Mouse (Mus musculus): ENCODE data around the gene Ncln. TPM values are rescaled to one million over a fixed set of nuclear protein-coding genes. Genes with fewer than 3 reads are reported as not detected.
"Not testable (repeated sequence)": the region's sequence is repeated elsewhere in the genome, so short reads cannot be mapped to it uniquely, and the experiment has no call there.

Gene Ncln
- polyA plus RNA-seq, 1 experiment from 2014 or later = 97.9 TPM

DNA sequence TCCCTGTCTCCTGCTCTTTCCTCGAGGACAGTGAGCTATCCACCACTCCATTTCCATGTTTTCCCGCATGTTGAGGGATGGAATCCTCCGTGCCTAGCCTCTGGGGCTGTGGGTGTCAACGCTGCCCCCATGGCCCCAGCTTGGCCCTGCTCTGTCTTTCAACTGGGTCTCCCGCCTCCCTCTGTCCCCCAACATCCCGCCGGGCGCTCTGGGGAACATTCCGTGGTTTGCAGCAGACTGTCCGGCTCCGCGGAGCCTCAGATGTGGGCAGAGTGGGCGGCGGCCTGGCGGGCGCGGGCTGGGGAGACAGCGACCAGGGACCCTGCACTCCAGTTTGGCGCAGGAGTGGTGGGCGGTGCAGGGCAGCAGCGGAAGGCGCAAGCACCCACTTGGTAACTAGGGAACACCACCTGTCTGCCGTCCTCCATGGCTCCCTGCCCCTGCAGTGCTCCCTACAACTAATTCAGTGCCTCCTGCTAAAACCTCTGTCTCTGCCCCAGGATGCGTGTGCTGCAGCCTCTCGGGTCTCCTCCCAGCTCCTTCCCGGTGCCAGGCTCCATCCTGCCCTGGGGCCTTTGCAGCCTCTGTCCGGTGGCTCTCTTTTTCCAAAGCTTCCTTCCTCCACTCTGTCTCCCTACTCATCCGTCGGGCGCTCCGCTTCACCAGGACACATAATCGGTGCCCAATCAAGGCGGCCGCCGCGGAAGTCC lies 43.8 kb downstream of the Ncln start:
- DNase-seq (ENCODE audit: low spot score) (no peak), ATAC-seq (replicated peaks; ENCODE audit: low FRiP score) (no peak)
- Histone ChIP-seq H3K4me1 (replicated peaks; ENCODE audit: control insufficient read depth, insufficient read depth, low read length) (no peaks in the 10 kb centered on the region), H3K9me3 (ENCODE audit: control insufficient read depth, low read length) (no peaks in the 10 kb centered on the region), H3K9ac (ENCODE audit: low read depth, low read length) (no peak overlapping the region), H3K4me3 (ENCODE audit: low read depth, low read length) (no peak overlapping the region), H3K36me3 (ENCODE audit: control insufficient read depth, insufficient read depth, low read length) (no peaks in the 10 kb centered on the region), H3K27me3 (replicated peaks; ENCODE audit: control insufficient read depth, insufficient read depth, low read length) (peaks cover 75% of the 10 kb centered on the region), H3K27ac (ENCODE audit: low read depth, low read length) (no peak overlapping the region), H3K4me2 (no peak overlapping the region)
- 10% methylated on average over 36 of the region's 36 CpGs for WGBS

DNA sequence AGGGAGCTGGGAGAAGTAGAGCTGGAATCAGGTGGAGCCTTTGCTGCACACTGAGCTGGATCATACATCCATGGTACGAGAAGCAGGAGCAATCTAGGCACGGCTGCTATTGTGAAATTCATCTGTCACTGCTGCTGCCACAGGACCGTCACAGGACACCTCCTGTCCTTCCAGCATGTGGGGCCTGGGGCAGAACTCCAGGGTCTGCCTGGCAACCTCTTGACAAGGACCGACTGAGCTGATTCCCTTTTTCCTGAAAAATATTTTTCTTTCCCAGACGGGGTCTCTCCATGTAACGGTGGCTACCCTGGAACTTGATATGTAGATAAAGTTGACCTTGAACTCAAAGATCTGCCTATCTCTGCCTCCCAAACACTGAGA lies 44.8 kb downstream of the Ncln start:
- no peak overlapping the region for H3K4me3 ChIP-seq (ENCODE audit: low read depth, low read length)
- no peak for DNase-seq (ENCODE audit: low spot score)
- no peak overlapping the region for H3K4me2 ChIP-seq
- H3K36me3 ChIP-seq (ENCODE audit: control insufficient read depth, insufficient read depth, low read length) = no peaks in the 10 kb centered on the region
- H3K9ac ChIP-seq (ENCODE audit: low read depth, low read length) = no peak overlapping the region
- peaks cover 65% of the 10 kb centered on the region for H3K27me3 ChIP-seq (replicated peaks; ENCODE audit: control insufficient read depth, insufficient read depth, low read length)
- H3K9me3 ChIP-seq (ENCODE audit: control insufficient read depth, low read length) = no peaks in the 10 kb centered on the region
- no peak overlapping the region for H3K27ac ChIP-seq (ENCODE audit: low read depth, low read length)
- WGBS = 59% methylated on average over 6 of the region's 6 CpGs
- no peaks in the 10 kb centered on the region for H3K4me1 ChIP-seq (replicated peaks; ENCODE audit: control insufficient read depth, insufficient read depth, low read length)
- no peak for ATAC-seq (replicated peaks; ENCODE audit: low FRiP score)

GRCm38 (mm10) chr10:81450641-81451364 lies 45.4 kb downstream of the Ncln start:
- Histone ChIP-seq H3K4me2 (no peak overlapping the region), H3K4me3 (ENCODE audit: low read depth, low read length) (no peak overlapping the region), H3K9ac (ENCODE audit: low read depth, low read length) (no peak overlapping the region), H3K9me3 (ENCODE audit: control insufficient read depth, low read length) (no peaks in the 10 kb centered on the region), H3K27ac (ENCODE audit: low read depth, low read length) (no peak overlapping the region), H3K36me3 (ENCODE audit: control insufficient read depth, insufficient read depth, low read length) (no peaks in the 10 kb centered on the region), H3K27me3 (replicated peaks; ENCODE audit: control insufficient read depth, insufficient read depth, low read length) (peaks cover 59% of the 10 kb centered on the region), H3K4me1 (replicated peaks; ENCODE audit: control insufficient read depth, insufficient read depth, low read length) (no peaks in the 10 kb centered on the region)
- WGBS = 56% methylated on average over 9 of the region's 9 CpGs
- ATAC-seq (replicated peaks; ENCODE audit: low FRiP score) = no peak
- DNase-seq (ENCODE audit: low spot score) = no peak

- WGBS = 2% methylated on average over 7 of the region's 7 CpGs
- Histone ChIP-seq H3K27ac (ENCODE audit: low read depth, low read length) (no peak overlapping the region), H3K36me3 (ENCODE audit: control insufficient read depth, insufficient read depth, low read length) (no peaks in the 10 kb centered on the region), H3K9ac (ENCODE audit: low read depth, low read length) (no peak overlapping the region), H3K9me3 (ENCODE audit: control insufficient read depth, low read length) (no peaks in the 10 kb centered on the region), H3K4me3 (ENCODE audit: low read depth, low read length) (no peak overlapping the region), H3K4me2 (no peak overlapping the region), H3K27me3 (replicated peaks; ENCODE audit: control insufficient read depth, insufficient read depth, low read length) (peaks cover 53% of the 10 kb centered on the region), H3K4me1 (replicated peaks; ENCODE audit: control insufficient read depth, insufficient read depth, low read length) (no peaks in the 10 kb centered on the region)
- ATAC-seq (replicated peaks; ENCODE audit: low FRiP score) (peak; percentile 62; the same call in 1 of the 2 replicates), DNase-seq (ENCODE audit: low spot score) (peak; percentile 83)
Observed at GRCm38 (mm10) chr10:81450140-81450539, 46.1 kb downstream of the Ncln start.

DNA sequence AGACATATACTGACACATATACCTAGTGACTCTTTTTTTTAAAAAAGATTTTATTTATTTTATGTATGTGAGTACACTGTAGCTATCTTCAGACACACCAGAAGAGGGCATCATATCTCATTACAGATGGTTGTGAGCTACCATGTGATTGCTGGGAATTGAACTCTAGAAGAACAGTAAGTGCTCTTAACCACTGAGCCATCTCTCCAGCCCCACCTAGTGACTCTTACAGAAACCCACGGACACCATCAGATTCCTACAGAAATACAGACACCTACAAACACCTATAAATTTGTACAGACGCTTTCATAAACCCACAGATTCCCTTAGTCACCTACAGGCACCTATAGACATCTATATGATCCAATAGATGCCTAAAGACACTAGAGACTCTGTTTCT lies 50.7 kb downstream of the Ncln start:
- not testable (repeated sequence) for H3K27me3 ChIP-seq (replicated peaks; ENCODE audit: control insufficient read depth, insufficient read depth, low read length); H3K4me1 ChIP-seq (replicated peaks; ENCODE audit: control insufficient read depth, insufficient read depth, low read length); H3K9ac ChIP-seq (ENCODE audit: low read depth, low read length); ATAC-seq (replicated peaks; ENCODE audit: low FRiP score); H3K9me3 ChIP-seq (ENCODE audit: control insufficient read depth, low read length); DNase-seq (ENCODE audit: low spot score); H3K36me3 ChIP-seq (ENCODE audit: control insufficient read depth, insufficient read depth, low read length); H3K27ac ChIP-seq (ENCODE audit: low read depth, low read length); H3K4me2 ChIP-seq; H3K4me3 ChIP-seq (ENCODE audit: low read depth, low read length)
- 32% methylated on average over 2 of the region's 2 CpGs for WGBS

DNA sequence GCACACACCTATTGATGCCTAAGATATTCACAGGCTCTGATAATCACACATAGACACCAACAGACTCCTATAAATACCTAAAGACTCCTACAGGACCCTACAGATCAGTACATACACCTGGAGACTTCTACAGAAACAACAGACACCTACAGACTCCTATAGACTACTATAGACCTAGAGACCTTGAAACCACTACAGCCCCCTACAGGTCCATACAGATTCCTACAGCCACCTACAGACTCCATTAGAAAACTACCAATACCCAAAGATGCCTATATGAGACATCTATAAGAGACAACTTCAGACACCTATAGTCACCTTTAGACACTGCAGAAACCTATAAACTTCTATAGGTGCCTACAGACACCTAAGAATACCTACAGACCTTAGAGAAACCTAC lies 55.2 kb downstream of the Ncln start:
- Histone ChIP-seq H3K4me1 (replicated peaks; ENCODE audit: control insufficient read depth, insufficient read depth, low read length) (no peaks in the 10 kb centered on the region), H3K27me3 (replicated peaks; ENCODE audit: control insufficient read depth, insufficient read depth, low read length) (no peaks in the 10 kb centered on the region; the same call in 1 of the 2 replicates), H3K9me3 (ENCODE audit: control insufficient read depth, low read length) (no peaks in the 10 kb centered on the region), H3K36me3 (ENCODE audit: control insufficient read depth, insufficient read depth, low read length) (no peaks in the 10 kb centered on the region), H3K4me3 (ENCODE audit: low read depth, low read length) (no peak overlapping the region), H3K9ac (ENCODE audit: low read depth, low read length) (no peak overlapping the region), H3K27ac (ENCODE audit: low read depth, low read length) (no peak overlapping the region), H3K4me2 (no peak overlapping the region)
- no peak for ATAC-seq (replicated peaks; ENCODE audit: low FRiP score)
- DNase-seq (ENCODE audit: low spot score) = no peak

Small RNA genes within 50 kb of the gene (microRNA-seq; reads per million reads assigned to microRNA genes)
- not detected for gene Gm25595 (ENCODE audit: borderline number of aligned reads)

Other genes with a start within 250 kb of the Ncln start
- gene Matk, start 243.5 kb downstream of the Ncln start, polyA plus RNA-seq (2014; fragmentation: Nextera tagmentation; extraction: Ambion mirVana) = 2.1 TPM in 2 replicates
- gene Mrpl54, start 229.5 kb downstream of the Ncln start, polyA plus RNA-seq (2014; fragmentation: Nextera tagmentation; extraction: Ambion mirVana) = 226 and 233 TPM in 2 replicates
- 47.5 and 55.0 TPM in 2 replicates for gene Apba3, start 229.4 kb downstream of the Ncln start, polyA plus RNA-seq (2014; fragmentation: Nextera tagmentation; extraction: Ambion mirVana)
- 1.8 TPM in 2 replicates for gene Tjp3, start 204.8 kb downstream of the Ncln start, polyA plus RNA-seq (2014; fragmentation: Nextera tagmentation; extraction: Ambion mirVana)
- 40.0 and 42.5 TPM in 2 replicates for gene Pip5k1c, start 203.4 kb downstream of the Ncln start, polyA plus RNA-seq (2014; fragmentation: Nextera tagmentation; extraction: Ambion mirVana)
- 49.9 and 51.9 TPM in 2 replicates for gene Cactin, start 175.3 kb downstream of the Ncln start, polyA plus RNA-seq (2014; fragmentation: Nextera tagmentation; extraction: Ambion mirVana)
- 7.8 and 7.9 TPM in 2 replicates for gene Tbxa2r, start 167.7 kb downstream of the Ncln start, polyA plus RNA-seq (2014; fragmentation: Nextera tagmentation; extraction: Ambion mirVana)
- not detected in 2 replicates for gene Gipc3, start 153.1 kb downstream of the Ncln start, polyA plus RNA-seq (2014; fragmentation: Nextera tagmentation; extraction: Ambion mirVana)
- gene Hmg20b, start 145.9 kb downstream of the Ncln start, polyA plus RNA-seq (2014; fragmentation: Nextera tagmentation; extraction: Ambion mirVana) = 68.6 and 69.2 TPM in 2 replicates
- 11.2 TPM in 2 replicates for gene Mfsd12, start 138.9 kb downstream of the Ncln start, polyA plus RNA-seq (2014; fragmentation: Nextera tagmentation; extraction: Ambion mirVana)
- gene 4930404N11Rik, start 130.6 kb downstream of the Ncln start, polyA plus RNA-seq (2014; fragmentation: Nextera tagmentation; extraction: Ambion mirVana) = 0.64 and 0.68 TPM in 2 replicates
- gene Fzr1, start 117.9 kb downstream of the Ncln start, polyA plus RNA-seq (2014; fragmentation: Nextera tagmentation; extraction: Ambion mirVana) = 74.0 and 75.9 TPM in 2 replicates
- 97.4 and 99.3 TPM in 2 replicates for gene Dohh, start 112.0 kb downstream of the Ncln start, polyA plus RNA-seq (2014; fragmentation: Nextera tagmentation; extraction: Ambion mirVana)
- 1.3 and 1.9 TPM in 2 replicates for gene Gm48551, start 111.9 kb downstream of the Ncln start, polyA plus RNA-seq (2014; fragmentation: Nextera tagmentation; extraction: Ambion mirVana)
- gene Gm48552, start 107.4 kb downstream of the Ncln start, polyA plus RNA-seq (2014; fragmentation: Nextera tagmentation; extraction: Ambion mirVana) = 0.62 and 0.67 TPM in 2 replicates
- 3.8 and 4.5 TPM in 2 replicates for gene Smim24, start 103.3 kb downstream of the Ncln start, polyA plus RNA-seq (2014; fragmentation: Nextera tagmentation; extraction: Ambion mirVana)
- 15.4 and 21.4 TPM in 2 replicates for gene Nfic, start 40.8 kb downstream of the Ncln start, polyA plus RNA-seq (2014; fragmentation: Nextera tagmentation; extraction: Ambion mirVana)
- 0.12 TPM in 1 of 2 replicates, not detected in the other for gene Celf5, start 13.7 kb downstream of the Ncln start, polyA plus RNA-seq (2014; fragmentation: Nextera tagmentation; extraction: Ambion mirVana)
- gene S1pr4, start 3.7 kb upstream of the Ncln start, polyA plus RNA-seq (2014; fragmentation: Nextera tagmentation; extraction: Ambion mirVana) = 4.5 and 4.6 TPM in 2 replicates
- 10.1 and 11.3 TPM in 2 replicates for gene Gna15, start 27.8 kb upstream of the Ncln start, polyA plus RNA-seq (2014; fragmentation: Nextera tagmentation; extraction: Ambion mirVana)
- 46.4 and 47.0 TPM in 2 replicates for gene Gna11, start 48.8 kb upstream of the Ncln start, polyA plus RNA-seq (2014; fragmentation: Nextera tagmentation; extraction: Ambion mirVana)
- 213 and 229 TPM in 2 replicates for gene Aes, start 63.1 kb upstream of the Ncln start, polyA plus RNA-seq (2014; fragmentation: Nextera tagmentation; extraction: Ambion mirVana)
- gene Tle2, start 78.2 kb upstream of the Ncln start, polyA plus RNA-seq (2014; fragmentation: Nextera tagmentation; extraction: Ambion mirVana) = 5.1 and 6.9 TPM in 2 replicates
- 13.2 and 16.7 TPM in 2 replicates for gene Tle6, start 104.7 kb upstream of the Ncln start, polyA plus RNA-seq (2014; fragmentation: Nextera tagmentation; extraction: Ambion mirVana)
- 0.81 and 1.1 TPM in 2 replicates for gene BC025920, start 109.9 kb upstream of the Ncln start, polyA plus RNA-seq (2014; fragmentation: Nextera tagmentation; extraction: Ambion mirVana)
- 22.8 and 22.9 TPM in 2 replicates for gene Sirt6, start 131.4 kb upstream of the Ncln start, polyA plus RNA-seq (2014; fragmentation: Nextera tagmentation; extraction: Ambion mirVana)
- gene Ankrd24, start 132.1 kb upstream of the Ncln start, polyA plus RNA-seq (2014; fragmentation: Nextera tagmentation; extraction: Ambion mirVana) = 3.6 and 4.6 TPM in 2 replicates
- 3.3 and 3.9 TPM in 2 replicates for gene Gm10778, start 152.7 kb upstream of the Ncln start, polyA plus RNA-seq (2014; fragmentation: Nextera tagmentation; extraction: Ambion mirVana)
- gene Zfp433, start 208.4 kb upstream of the Ncln start, polyA plus RNA-seq (2014; fragmentation: Nextera tagmentation; extraction: Ambion mirVana) = 10.5 and 10.9 TPM in 2 replicates